Mouse (Mus musculus) stomach, embryonic 15.5 days (tissue): ENCODE results near the gene Rab12. TPM values are rescaled to one million over a fixed set of nuclear protein-coding genes. Genes with fewer than 3 reads are reported as not detected.

Source experiments
- ATAC-seq: fragments of 200-750 bp; cut with Nextera tagmentation; 2 replicates; pipeline ENCODE4 v1.8.0; 2017; ENCODE audit warnings: low read depth, moderate number of reproducible peaks, moderate TSS enrichment; ENCODE audit not compliant: insufficient read depth, low FRiP score
- H3K27ac ChIP-seq: fragments of 300-500 bp; sonication (generic); 2 replicates; pipeline ENCODE4 v1.5.1; 2015; ENCODE audit warnings: mild to moderate bottlenecking, inconsistent platforms
- H3K27me3 ChIP-seq: fragments of 300-500 bp; sonication (generic); replicated peaks from 2 replicates; pipeline ENCODE4 v1.6.1; 2015; ENCODE audit warnings: inconsistent platforms
- H3K36me3 ChIP-seq: fragments of 300-500 bp; sonication (generic); 2 replicates; pipeline ENCODE4 v1.6.1; 2015; ENCODE audit warnings: inconsistent platforms
- H3K4me1 ChIP-seq: fragments of 300-500 bp; sonication (generic); 2 replicates; pipeline ENCODE4 v1.6.1; 2015; ENCODE audit warnings: inconsistent platforms
- H3K4me2 ChIP-seq: fragments of 300-500 bp; sonication (generic); 2 replicates; pipeline ENCODE4 v1.6.1; 2015; ENCODE audit warnings: mild to moderate bottlenecking, inconsistent platforms
- H3K4me3 ChIP-seq: fragments of 300-500 bp; sonication (generic); replicated peaks from 2 replicates; pipeline ENCODE4 v1.5.1; 2015; ENCODE audit warnings: inconsistent platforms
- H3K9ac ChIP-seq: fragments of 300-500 bp; sonication (generic); 2 replicates; pipeline ENCODE4 v1.6.1; 2015; ENCODE audit warnings: inconsistent platforms
- H3K9me3 ChIP-seq: fragments of 300-500 bp; sonication (generic); 2 replicates; pipeline ENCODE4 v1.6.1; 2016; ENCODE audit warnings: inconsistent platforms
- WGBS: fragments of 180-500 bp; shearing (Covaris S2); methylation state at CpG from one replicate; pipeline ENCODE4 v1.1.7; 2015; 5-methylcytosine and 5-hydroxymethylcytosine counted together
- polyA plus RNA-seq: library from polyadenylated mRNA; unstranded; fragments of >200 nt; fragmentation: Nextera tagmentation; extraction: Ambion mirVana; gene quantifications from 2 replicates; pipeline ENCODE4 v1.2.1, GENCODE M21; 2015

Rab12 gene
- polyA plus RNA-seq, 1 experiment from 2014 or later: 44.7 TPM

DNA sequence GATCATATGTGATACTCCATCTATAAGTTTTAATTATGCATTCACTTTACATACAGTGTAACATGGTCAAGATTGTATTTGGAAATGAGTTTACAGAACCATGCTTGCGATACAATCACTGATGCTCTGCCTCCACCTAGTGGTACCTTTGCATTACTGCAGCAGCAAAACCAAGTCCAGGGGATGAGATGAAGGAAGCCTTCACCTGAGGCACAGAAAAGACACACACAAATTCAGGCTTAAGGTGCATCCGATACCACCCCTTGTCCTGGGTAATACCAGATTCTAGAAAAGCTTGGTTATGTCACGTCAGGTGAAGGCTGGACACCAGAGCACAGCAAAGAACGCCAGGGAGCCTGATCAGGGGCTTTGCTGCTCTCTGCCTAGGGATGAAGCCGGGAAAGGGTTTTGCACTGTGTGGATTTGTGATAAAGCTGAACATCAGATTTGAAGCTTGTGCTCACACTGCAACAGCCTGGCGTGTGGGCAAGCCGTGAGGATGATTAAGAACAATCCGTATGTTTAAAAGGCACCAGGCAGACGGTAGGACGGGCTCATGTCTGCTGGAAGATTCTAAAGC is 29.4 kb downstream of the Rab12 start:
- no peak for ATAC-seq
- Histone ChIP-seq H3K36me3 (peaks cover 8% of the 10 kb centered on the region), H3K27ac (no peak overlapping the region), H3K4me2 (no peak overlapping the region), H3K4me3 (no peak overlapping the region), H3K27me3 (no peaks in the 10 kb centered on the region), H3K9ac (no peak overlapping the region), H3K4me1 (no peaks in the 10 kb centered on the region), H3K9me3 (no peaks in the 10 kb centered on the region)
- 36% methylated on average over 10 of the region's 10 CpGs for WGBS

DNA sequence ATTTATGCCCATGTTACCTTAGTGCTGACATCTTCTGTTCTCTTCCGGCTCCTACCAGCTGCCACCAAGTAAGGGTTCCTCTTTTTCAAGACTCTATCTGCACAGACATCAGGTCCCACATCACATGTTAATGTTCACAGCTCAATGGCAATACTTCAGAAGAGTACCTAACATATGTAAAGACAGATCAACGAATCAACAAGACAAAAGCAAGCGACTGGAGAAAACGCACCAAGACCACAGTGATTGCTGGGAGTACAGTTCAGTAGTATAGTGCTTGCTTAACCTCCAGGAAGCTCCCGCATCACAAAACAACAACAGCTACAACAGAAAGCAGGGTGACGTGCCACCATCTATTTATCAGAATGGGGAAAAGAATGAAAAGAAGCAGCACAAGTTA is 33.0 kb downstream of the Rab12 start:
- 89% methylated on average over 6 of the region's 6 CpGs for WGBS
- Histone ChIP-seq H3K27ac (no peak overlapping the region), H3K9me3 (no peaks in the 10 kb centered on the region), H3K27me3 (no peaks in the 10 kb centered on the region), H3K4me2 (no peak overlapping the region), H3K9ac (no peak overlapping the region), H3K4me3 (no peak overlapping the region), H3K36me3 (no peaks in the 10 kb centered on the region), H3K4me1 (no peaks in the 10 kb centered on the region)
- ATAC-seq: no peak

DNA sequence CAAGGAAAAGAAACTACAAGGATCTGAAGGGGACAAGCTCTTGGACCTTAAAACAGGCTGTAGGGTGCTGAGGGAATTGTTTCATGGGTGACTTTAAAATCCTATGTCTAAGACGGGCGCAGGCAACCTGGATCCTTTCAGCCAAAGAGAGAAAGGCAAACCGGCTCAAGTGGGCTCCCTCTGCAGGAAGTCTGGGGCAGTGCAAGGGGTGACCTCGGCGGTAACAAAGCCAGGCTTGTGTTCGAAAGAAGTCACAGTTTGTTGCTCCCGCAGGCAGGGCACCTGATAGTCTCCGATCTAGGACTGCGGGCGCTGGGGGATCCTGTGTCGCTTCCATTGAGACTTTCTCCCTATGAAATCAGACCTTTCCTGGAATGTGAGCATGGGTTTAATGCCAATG is 33.8 kb downstream of the Rab12 start:
- no peaks in the 10 kb centered on the region for H3K27me3 ChIP-seq
- no peak overlapping the region for H3K9ac ChIP-seq

DNA sequence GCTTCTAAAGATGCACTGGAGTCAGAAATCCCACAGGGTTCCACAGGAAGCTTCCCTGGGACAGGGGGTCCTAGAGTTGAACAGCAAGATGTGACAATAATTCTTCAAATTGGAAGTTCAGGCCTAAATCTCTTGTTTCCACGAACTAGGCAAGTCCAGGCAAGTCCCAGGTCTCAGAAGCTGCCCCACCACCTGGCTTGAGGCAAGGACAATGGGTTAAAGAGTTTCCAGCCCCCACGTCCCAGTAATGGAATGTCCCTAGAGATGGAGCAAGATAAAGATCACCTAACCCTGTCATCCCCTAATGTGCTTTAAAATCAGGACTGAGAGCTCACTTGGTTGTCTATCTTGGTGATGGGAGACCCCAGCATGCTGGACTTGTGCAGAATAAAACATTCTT is 34.6 kb downstream of the Rab12 start:
- H3K9me3 ChIP-seq: no peaks in the 10 kb centered on the region
- no peaks in the 10 kb centered on the region for H3K4me1 ChIP-seq
- H3K27ac ChIP-seq: no peak overlapping the region
- H3K4me2 ChIP-seq: no peak overlapping the region
- H3K36me3 ChIP-seq: no peaks in the 10 kb centered on the region
- H3K9ac ChIP-seq: no peak overlapping the region
- no peak for ATAC-seq
- WGBS: 61% methylated on average over 2 of the region's 2 CpGs
- no peak overlapping the region for H3K4me3 ChIP-seq
- H3K27me3 ChIP-seq: no peaks in the 10 kb centered on the region

More for the DNA sequence above, 33.8 kb downstream of the Rab12 start:
- Histone ChIP-seq H3K4me1 (no peaks in the 10 kb centered on the region), H3K9me3 (no peaks in the 10 kb centered on the region), H3K36me3 (no peaks in the 10 kb centered on the region), H3K4me2 (no peak overlapping the region; the same call in none of the 2 replicates), H3K4me3 (no peak overlapping the region), H3K27ac (no peak overlapping the region)
- WGBS: 14% methylated on average over 11 of the region's 11 CpGs
- ATAC-seq: no peak

DNA sequence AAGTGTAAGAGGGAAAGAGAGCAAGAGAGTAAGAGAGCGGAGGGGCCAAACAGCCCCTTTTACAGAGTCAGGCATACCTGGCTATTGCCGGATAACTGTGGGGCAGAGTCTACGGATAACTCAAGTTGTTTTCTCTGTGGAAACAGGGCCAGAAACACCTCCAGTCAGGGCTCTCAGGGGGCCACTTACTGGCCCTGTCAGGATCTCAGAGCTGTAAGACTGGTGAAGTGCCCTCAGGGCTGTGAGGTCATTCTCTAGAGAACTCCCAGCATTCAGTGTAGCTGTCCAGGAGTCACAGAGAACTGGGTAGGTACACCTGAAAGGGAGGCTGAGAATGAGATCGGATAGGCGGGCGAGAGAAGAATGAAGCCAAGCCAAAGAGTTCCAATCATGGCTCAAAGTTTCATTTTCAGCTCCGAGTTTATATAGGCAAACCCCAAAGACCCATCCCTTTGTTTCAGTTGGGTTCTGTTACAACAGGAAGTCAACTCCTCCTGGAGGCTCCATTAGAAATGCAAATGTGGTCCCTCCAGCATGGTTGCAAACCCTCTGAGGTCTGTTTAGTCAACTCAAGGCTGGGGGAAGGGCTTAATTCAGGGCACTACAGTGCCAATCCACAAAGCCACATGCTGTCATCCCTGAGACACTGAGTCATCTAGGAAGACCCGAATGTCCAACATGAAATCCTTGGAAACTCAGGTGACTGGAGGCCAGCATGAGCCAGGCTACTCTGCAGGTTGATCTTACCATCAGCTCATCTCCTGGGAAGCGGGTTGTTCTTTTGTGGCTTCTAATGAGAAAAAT is 35.7 kb downstream of the Rab12 start:
- H3K4me3 ChIP-seq: no peak overlapping the region
- no peaks in the 10 kb centered on the region for H3K4me1 ChIP-seq
- WGBS: 85% methylated on average over 9 of the region's 9 CpGs
- ATAC-seq: no peak
- H3K27ac ChIP-seq: no peak overlapping the region
- no peak overlapping the region for H3K4me2 ChIP-seq
- no peak overlapping the region for H3K9ac ChIP-seq
- no peaks in the 10 kb centered on the region for H3K36me3 ChIP-seq
- no peaks in the 10 kb centered on the region for H3K27me3 ChIP-seq
- H3K9me3 ChIP-seq: no peaks in the 10 kb centered on the region

DNA sequence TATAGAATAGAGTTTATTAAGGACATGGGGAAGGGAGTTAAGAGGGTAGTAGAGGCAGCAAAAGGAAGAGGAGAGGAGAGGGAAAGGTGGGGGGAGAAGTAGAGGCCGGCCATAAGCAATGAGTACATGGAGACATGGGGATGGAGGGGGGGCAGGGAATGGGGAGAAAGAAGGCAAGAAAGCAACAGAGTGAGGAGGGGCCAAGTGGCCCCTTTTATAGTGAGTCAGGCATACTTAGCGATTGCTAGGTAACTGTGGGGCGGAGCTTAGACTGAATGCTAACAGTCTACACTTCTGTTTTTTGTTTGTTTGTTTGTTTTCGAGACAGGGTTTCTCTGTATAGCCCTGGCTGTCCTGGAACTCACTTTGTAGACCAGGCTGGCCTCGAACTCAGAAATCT is 38.2 kb downstream of the Rab12 start:
- Histone ChIP-seq H3K27ac (no peak overlapping the region), H3K27me3 (no peaks in the 10 kb centered on the region), H3K36me3 (no peaks in the 10 kb centered on the region), H3K9ac (no peak overlapping the region), H3K9me3 (no peaks in the 10 kb centered on the region), H3K4me3 (no peak overlapping the region), H3K4me1 (no peaks in the 10 kb centered on the region), H3K4me2 (no peak overlapping the region)
- WGBS: 75% methylated on average over 5 of the region's 5 CpGs
- ATAC-seq: no peak

DNA sequence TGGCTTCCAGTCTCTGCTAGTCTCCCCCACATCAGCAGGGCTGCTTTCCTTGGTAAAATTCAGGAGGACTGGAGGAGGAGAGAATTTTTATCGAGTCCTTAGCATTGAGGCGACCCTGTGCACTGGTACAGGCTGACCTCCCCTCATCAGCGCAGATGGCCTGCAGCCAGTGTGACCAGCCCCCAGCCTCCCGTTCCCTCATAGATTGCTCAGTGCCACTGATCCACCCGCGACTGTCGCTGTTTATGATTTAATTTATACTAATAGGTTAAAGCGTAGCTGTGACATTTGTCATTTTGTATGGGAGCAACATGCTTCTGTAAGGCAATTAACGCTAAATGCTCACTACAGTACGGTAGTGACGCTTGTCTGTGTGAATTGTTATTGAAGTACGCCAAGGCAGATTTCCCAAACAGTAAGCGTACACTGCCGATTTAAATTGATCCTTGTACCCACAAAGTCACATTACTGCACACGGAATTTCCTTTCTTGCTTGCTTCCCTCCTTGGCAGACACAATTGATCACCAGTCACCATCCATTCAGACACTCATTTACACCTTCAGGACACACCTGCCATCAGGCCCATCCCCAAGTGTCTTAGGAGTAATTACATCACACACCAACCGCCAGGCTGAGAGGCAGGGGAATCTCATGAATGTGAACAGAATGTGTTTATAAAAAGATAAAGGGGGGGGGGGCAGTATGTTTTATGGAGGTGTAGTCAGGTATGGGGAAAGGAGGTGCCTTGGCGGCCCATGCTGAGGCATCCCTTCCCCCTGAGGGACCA is 38.8 kb downstream of the Rab12 start:
- Histone ChIP-seq H3K4me3 (no peak overlapping the region), H3K4me2 (peak overlapping the region; percentile 31), H3K9me3 (no peaks in the 10 kb centered on the region), H3K27me3 (no peaks in the 10 kb centered on the region), H3K27ac (no peak overlapping the region), H3K4me1 (no peaks in the 10 kb centered on the region), H3K9ac (no peak overlapping the region), H3K36me3 (no peaks in the 10 kb centered on the region)
- WGBS: 35% methylated on average over 17 of the region's 17 CpGs
- no peak for ATAC-seq

DNA sequence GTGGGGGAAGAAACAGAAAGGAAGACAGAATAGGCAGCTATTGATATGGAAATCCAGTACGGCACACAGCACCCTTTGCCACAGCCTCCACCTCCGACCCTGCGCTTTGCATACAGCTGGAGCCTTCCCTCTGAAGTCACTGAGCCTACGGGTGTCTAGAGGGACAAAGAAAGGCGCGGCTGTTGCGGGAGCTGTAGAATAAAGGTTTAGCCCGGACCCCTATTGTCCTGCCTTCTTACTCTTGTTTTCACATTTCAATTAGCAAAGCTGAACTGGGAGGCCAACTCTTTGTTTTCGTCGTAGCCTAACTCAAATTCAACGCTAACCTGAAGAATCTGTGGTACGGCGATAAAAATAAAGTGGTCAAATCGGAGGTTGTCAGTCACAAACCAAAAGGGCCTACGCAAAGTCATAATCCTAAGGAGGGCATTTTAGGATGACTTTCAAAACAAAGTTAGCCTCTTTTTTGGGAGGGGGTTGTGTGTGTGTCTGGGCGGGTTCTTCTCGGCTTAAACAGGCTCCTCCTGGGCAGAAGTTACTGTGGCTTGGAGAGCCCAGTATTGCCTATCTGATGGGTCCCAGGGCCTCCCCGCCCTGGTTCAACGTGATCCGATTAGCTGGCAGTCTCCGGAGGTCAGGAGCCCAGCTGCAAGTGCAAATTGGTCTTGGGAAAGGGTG is 39.6 kb downstream of the Rab12 start:
- Histone ChIP-seq H3K9me3 (no peaks in the 10 kb centered on the region), H3K4me2 (peak overlapping the region; percentile 31), H3K9ac (no peak overlapping the region), H3K36me3 (no peaks in the 10 kb centered on the region), H3K4me1 (no peaks in the 10 kb centered on the region), H3K27me3 (no peaks in the 10 kb centered on the region), H3K4me3 (0 out of 2 replicates have a peak overlapping the region, but pooled peaks have one; percentile 5), H3K27ac (no peak overlapping the region)
- 23% methylated on average over 21 of the region's 21 CpGs for WGBS
- peak; percentile 56 for ATAC-seq

DNA sequence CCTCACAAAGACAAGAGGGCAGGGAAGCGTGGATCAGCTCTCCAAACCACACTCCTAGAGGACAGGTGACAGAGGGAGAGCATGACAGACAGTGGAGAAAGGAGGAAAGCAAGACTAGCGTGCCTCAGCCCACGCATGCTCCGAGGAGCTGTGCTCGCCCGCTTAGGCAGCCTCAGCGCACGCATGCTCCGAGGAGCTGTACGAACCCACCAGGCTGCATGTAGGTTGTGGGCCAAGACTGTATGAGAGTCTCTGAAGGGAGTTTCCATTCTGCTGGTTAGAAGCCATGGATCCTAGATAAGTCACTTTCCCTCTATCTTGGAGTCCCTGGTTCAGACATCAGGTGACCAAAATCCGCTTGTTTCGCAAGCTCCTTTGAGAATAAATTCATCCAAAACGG is 40.2 kb downstream of the Rab12 start:
- H3K4me1 ChIP-seq: no peaks in the 10 kb centered on the region
- no peak overlapping the region for H3K9ac ChIP-seq
- H3K27me3 ChIP-seq: no peaks in the 10 kb centered on the region
- 36% methylated on average over 13 of the region's 13 CpGs for WGBS
- no peak overlapping the region for H3K27ac ChIP-seq
- no peak; the same call in 1 of the 2 replicates for ATAC-seq
- H3K4me2 ChIP-seq: peak overlapping the region; percentile 31
- H3K36me3 ChIP-seq: no peaks in the 10 kb centered on the region
- H3K9me3 ChIP-seq: no peaks in the 10 kb centered on the region
- H3K4me3 ChIP-seq: 0 out of 2 replicates have a peak overlapping the region, but pooled peaks have one; percentile 6

DNA sequence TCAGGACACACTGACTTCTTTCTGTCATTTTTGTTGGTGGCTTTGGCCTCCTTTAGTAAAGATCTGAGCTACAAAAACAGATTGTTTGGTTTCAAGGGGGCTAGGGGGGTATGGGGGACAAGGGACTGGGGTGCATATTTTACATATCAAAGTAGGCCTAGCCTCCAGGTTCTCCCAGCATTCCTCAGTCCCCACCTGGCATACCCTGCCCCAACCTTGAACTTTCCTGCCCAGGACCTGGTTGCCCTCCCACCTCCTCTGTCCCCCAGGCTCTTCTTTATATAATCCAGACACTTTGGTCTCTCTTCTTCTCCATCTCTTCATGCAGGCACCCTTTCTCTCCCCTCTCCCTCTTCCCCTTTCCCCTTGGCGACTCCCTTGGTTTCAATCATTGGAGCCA is 46.3 kb downstream of the Rab12 start:
- no peaks in the 10 kb centered on the region for H3K4me1 ChIP-seq
- no peak overlapping the region for H3K4me2 ChIP-seq
- H3K9ac ChIP-seq: no peak overlapping the region
- 88% methylated on average over 1 of the region's 1 CpGs for WGBS
- H3K4me3 ChIP-seq: no peak overlapping the region
- H3K36me3 ChIP-seq: no peaks in the 10 kb centered on the region
- no peak overlapping the region for H3K27ac ChIP-seq
- no peaks in the 10 kb centered on the region for H3K9me3 ChIP-seq
- H3K27me3 ChIP-seq: no peaks in the 10 kb centered on the region
- no peak for ATAC-seq

DNA sequence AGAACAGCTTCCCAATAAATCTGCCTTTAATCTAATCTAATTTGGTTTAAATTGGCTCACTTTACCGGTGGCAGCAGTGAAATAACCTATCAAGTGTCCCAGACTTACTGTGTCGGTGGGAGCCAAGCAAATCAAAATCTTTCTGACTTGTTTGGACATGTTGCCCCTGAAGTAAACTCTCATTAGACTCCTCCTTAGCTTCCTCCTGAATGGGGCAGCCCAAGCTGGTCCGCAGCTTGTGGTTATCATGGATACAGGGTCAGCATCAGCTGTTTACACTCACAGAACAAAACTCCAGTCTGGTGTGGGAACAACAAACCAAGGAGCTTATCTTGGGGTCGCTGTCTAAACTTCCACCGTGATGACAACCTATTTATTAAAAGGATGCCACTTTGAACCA is 47.8 kb downstream of the Rab12 start:
- Histone ChIP-seq H3K4me1 (no peaks in the 10 kb centered on the region), H3K9ac (no peak overlapping the region), H3K27ac (no peak overlapping the region), H3K4me3 (no peak overlapping the region), H3K4me2 (no peak overlapping the region), H3K36me3 (no peaks in the 10 kb centered on the region), H3K9me3 (no peaks in the 10 kb centered on the region), H3K27me3 (no peaks in the 10 kb centered on the region)
- ATAC-seq: no peak
- WGBS: 36% methylated on average over 5 of the region's 5 CpGs
